Mouse (Mus musculus): Measurements from ENCODE around the gene Coro1a. TPM values are rescaled to one million over a fixed set of nuclear protein-coding genes. Genes with fewer than 3 reads are reported as not detected.
"Not testable (repeated sequence)": the region's sequence is repeated elsewhere in the genome, so short reads cannot be mapped to it uniquely, and the experiment has no call there.

Gene Coro1a
- total RNA-seq, 4 experiments from 2014 or later = 4.9 to 10.0 (median 6.2) TPM

DNA sequence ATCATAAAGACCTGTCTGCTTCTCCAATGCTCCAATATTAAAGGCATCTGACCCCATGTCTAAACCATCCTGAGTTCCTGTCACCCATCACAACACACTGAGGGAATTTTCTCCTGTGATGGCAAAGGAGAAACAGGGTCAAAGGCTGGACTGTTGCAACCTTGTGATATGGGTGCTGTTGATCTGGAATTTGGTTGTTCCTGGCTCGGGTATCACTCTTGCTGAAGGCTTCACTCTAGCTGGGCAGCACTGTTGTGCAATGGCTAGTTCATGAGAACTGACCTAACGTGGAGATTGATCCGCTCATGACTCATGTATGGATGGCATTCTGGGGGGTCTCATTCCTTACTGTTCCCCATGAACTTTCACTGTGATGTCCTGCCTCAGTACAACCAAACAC is 18.6 kb downstream of the Coro1a start:
- no peak for DNase-seq (ENCODE audit: low spot score)

DNA sequence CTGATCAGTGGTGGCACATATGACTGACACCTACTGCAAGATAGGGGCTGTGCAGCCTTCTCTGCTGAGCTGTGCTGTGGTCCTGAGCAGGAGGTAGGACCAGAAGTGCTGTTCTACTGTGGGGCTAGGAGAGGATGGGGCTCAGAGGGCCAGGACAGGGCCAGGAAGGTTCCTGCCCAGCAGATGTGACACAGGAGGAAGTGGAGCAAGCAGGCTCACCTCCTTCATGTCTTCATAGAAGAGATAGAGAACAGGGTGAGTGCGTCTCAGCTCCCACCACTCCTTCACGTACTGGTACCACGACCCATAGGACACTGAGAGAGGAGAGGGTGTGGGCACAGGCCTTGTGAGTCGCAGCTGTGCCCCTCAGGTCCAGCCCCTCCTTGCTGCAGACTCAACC is 19.4 kb downstream of the Coro1a start:
- not testable (repeated sequence) for DNase-seq (ENCODE audit: low spot score)

DNA sequence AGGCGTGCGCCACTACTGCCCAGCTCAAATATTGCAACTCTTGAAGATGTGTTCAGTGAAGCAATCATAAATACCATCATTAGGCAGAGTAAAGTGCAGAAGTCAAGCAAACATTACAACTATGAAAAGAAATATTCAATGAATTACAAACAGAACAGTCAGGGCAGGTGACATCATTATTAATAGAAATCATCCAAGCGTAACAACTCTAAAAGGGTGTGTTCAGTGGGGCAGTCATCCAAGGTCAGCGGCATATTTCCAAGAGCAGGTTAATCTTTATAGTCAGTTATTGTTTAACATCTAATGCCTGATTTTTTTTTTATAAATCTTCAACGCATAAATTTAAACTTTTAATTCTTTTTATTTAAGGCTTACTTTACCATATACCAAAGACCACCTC is 26.4 kb downstream of the Coro1a start:
- DNase-seq (ENCODE audit: low spot score) = no peak

DNA sequence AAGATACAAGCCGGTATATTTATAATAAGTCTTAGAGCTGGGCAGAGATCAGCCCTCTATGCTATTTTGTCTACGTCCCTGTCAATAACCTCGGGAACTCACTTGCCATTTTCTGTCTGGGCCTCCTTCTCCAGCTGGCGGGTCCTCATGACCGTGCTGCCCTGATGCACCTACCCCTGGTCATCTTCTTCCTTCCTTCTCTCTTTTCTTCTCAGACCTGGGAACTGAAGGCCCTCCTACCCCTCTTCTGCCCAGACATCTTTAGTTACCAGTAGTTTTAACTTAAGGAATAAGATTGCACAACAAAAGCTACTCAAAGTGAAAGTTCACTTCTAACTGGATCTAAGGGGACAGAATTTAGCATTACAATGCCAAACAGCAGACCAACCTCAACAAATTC is 27.9 kb downstream of the Coro1a start:
- DNase-seq (ENCODE audit: low spot score) = no peak

DNA sequence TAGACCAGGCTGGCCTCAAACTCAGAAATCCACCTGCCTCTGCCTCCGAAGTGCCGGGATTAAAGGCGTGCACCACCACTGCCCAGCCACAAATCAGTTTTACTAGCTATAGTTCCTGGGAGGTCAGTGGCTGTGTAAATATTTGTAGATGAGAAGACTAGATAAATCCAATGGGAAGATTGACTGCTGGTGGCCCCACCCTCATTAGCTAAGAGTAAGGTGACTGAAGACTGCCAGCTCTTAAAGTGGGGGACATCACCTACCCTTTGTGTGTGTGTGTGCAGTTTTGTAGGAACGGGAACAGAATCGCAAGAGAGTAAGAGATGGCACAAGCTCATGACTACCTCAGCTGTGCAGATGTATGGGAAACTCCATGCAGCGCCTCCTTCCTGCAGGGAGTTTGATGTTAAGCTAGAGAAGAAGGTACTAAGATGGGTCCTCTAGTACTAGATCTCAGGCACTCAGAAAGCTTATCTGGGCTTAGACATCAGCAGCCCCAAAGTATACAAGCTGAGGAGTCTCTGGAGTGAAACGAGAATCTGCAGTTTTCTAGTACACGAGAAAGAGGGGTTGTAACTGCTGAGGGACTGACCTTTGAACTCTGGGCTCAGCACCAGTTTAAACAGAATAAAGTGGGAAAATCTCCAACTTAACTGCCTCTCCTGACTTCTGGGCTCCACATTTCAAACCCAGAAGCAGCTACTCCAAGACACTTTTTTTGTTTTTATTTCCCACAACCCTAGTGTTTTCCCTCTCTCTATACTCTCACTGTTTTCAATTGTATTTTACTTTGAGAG is 28.8 kb downstream of the Coro1a start:
- DNase-seq (ENCODE audit: low spot score) = no peak

DNA sequence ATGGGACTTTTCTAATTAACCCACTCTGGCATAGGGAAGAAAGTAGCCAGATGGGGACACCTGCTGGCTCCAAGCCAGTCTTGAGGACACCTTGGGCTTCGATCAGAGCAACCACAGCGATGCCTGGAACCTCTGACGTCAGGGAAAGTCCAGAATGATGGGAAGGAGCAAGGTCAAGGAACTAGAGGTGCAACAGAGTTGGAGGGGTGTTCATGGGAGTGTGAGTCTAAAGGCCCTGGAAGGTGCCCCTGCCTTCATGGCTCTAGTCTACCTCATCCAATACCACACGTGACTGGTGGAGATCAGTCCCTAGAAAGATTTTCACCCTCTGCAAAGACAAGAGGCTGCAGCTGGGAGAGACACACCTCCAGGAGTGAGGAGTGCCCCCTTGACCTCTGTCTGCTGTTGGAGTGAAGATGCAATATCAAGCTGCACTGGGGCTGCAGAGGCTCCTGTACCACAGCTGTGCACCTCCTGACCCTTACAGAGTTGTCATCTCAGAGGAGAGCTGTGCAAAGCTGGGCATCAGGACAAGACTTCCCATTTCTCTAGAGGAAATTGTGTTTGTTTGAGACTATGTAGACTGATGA is 30.9 kb downstream of the Coro1a start:
- no peak for DNase-seq (ENCODE audit: low spot score)

DNA sequence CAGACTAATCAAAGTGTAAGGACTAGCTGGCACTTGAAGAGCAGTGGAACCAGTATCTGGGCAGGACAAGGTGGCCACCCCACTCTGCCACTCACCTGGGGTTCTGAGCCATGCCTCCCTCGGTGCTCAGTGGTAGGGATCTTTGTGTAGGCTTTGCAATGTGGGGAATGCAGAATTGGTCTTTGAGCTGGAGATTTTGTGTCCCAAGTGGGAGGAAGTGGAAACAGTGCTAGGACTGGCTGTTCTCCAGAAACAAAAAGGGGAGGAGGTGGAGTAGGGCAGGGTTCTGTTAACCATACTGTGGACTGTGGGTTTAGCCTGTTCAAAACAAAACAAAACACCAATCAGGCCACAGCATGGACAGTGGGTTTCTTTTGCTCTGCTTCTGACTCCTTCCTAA is 31.4 kb downstream of the Coro1a start, which contains the start of gene Sult1a1:
TSS of gene Sult1a1 (minus strand) at position 226 of the 400 bp plus-strand sequence.
- peak; percentile 94 for DNase-seq (ENCODE audit: low spot score)

DNA sequence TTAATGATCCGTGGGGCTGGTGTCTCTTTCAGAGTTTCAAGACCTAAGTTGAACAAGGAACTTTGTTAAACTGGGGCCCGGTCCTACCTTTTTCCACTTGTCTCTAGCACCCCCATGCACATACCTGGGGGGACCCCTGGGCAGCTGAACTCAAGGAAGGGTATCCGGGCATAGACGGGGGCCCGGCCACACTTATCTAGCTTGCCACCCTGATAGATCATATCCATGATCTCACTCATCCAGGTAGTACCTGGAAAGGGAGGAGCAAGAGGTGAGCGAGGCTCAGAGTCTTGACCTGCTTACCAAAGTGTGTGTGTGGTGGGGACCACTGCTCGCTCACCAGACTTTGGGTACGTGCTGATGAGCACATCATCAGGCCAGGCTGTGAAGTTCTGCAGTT is 32.5 kb downstream of the Coro1a start:
- no peak for DNase-seq (ENCODE audit: low spot score)

DNA sequence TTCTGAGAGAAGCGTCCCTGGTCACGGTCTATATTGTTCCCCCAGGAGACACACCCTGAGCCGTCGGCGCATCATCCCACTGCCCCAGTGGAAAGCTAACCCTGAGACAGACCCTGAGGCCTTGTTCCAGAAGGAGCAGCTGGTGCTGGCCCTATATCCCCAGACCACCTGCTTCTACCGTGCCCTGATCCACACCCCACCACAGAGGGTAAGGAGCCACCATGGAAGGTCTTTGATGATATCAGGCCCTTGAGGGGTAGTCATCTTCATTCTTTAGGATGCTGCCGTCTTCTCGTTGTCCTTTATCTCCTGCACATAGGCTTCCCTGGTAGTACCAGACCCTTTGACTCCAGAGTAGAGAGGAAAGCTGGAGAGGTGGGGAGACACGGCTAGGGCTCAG is 35.5 kb downstream of the Coro1a start:
- no peak for DNase-seq (ENCODE audit: low spot score)

DNA sequence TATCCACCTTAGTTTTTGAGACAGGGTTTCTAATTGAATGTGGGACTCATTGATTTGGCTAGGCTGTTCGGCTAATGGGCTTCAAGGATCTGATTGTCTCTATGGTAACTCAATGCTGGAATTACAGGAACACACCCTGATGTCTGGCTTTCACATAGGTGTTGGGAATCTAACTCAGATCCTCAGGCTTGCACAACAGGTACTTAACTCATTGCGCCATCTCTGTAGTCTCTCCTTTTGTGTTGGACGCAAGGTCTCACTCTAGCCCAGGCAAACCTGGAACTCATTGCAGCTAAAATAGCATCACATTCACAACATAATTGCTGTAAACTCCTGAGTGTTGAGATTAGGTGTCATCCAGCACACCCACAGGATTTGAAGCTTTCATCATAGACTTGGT is 37.4 kb downstream of the Coro1a start:
- no peak for DNase-seq (ENCODE audit: low spot score)

DNA sequence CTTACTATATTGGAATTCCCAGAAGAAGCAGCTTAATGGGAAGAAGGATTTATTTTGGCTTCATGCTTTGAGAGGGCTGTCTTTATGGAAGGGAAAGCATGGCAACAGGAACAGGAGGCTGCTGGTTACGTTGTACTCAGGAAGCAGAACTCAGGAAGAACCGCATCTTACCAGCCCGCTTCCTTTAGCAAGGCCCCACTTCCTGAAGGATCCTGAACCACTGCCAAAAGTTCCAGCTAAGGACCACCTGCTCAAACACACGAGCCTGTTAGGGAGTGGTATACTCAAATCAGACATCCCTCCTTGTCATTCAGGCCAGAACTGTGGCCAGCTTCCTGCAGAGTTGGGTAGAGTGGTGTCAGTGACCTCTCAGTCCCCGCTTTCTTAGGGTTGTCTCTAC is 39.1 kb downstream of the Coro1a start:
- DNase-seq (ENCODE audit: low spot score) = no peak

DNA sequence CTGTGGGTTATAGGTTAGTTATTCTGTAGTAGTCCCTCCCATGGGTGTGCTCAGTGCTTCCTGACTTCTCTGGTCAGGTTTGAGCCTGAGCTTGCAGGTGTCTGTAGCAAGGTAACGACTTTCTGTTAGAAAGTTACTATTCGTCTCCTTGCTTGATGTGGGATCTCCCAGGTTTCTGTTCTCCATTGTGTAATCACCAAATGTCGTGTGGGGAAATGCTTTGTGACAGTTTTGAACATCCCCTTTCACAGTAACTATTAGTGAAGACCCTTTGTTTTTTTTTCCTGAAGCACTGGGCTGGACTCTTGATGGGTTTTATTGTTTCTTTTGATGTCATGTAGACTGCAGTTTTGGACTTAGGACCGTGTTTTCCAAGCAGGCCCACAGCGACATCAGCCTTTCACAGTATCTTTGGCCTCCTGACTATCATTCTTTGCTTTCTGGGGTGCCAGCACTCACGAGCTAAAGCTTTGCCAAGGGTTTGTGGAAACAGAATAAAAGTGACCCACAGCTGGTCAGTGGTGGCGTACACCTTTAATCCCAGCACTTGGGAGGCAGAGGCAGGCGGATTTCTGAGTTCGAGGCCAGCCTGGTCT is 40.0 kb downstream of the Coro1a start:
- no peak for DNase-seq (ENCODE audit: low spot score)

DNA sequence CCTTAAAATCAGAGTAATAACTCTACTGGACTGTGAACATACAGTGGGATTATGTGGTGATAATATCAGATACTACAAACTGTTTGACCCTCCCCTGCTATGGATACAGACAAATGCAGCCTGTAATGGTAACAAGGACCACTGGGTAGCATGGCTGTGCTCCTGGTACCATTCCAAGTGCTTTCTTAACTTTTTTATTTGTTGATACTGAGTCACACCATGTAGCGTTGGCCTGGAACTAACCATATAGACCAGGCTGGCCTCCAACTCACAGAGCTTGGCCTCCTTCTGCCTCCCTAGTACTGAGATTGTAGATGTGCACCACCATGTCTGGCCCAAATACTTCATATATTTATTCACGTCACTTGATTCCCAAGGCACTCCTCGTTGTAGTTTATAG is 42.3 kb downstream of the Coro1a start:
- DNase-seq (ENCODE audit: low spot score) = peak; percentile 51

DNA sequence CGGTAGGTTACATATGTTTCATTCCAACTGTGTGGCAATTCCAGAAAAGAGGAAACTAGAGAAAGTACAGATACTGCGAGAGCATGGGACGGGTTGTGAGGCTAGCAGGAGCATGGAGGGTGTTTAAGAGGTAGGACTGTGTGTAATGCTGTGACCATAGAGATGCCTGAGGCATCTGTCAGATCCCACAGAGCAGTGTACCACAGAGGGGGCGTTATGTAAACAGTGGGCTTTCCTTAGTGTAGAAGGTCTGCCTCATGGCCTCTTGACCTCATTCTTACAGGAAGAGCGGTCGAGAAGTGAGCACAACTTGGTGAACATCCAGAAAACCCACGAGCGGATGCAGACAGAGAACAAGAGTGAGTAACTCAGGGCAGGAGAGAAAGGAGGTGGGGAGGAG is 43.9 kb downstream of the Coro1a start:
- DNase-seq (ENCODE audit: low spot score) = no peak

DNA sequence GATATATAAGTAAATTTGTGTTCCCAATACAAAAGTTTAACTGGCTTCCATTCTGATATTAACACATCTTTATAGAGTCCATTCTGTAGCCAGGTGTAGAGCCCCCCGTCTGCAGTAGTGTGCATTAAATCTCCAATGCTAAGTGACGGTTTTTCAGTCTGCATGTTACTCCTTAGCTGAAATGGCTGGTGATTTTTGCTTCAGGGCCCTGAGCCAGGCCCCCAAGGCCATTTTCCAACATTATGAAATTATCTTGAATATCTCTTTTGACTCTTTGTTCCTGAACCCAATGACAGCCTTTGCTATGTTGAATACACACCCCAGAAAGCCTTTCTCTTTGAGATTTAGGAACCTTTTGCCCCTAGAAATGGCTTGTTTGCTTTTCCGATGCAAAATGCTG is 47.8 kb downstream of the Coro1a start:
- no peak for DNase-seq (ENCODE audit: low spot score)

DNA sequence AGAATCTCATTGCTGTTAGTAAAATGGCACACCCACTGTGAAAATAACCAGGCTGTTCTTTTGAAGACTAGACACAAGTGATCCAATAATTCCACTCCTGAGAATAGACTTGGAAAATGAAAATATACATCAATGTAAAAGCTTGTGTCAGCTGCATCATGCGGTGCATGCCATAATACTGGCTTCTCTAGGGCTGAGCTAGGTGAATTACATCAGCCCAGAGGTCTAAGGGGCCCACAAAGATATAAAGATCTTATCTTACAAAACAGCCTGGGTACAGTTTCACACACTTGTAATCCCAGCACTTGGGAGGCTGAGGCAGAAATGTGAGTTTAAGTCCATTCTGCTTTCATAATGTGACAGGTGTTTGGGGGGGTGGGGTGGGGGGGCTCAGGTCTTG is 50.1 kb downstream of the Coro1a start:
- no peak for DNase-seq (ENCODE audit: low spot score)

DNA sequence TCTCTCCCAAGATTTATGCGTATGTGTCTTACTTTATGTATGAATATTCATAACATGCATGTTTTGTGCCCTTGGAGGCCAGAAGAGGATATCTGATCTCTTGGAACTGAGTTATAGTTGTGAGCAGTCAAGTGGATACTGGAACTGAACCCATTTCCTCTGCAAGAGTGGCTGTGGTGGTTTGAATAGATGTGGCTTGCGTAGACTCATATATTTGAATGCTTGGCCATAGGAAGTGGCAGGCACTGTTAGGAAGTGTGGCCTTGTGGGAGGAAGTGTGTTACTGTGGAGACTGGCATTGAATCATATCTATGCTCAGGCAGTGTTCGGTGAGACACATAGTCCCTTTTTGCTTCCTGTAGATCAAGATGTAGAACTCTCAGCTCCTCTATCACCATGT is 51.9 kb downstream of the Coro1a start:
- DNase-seq (ENCODE audit: low spot score) = no peak

DNA sequence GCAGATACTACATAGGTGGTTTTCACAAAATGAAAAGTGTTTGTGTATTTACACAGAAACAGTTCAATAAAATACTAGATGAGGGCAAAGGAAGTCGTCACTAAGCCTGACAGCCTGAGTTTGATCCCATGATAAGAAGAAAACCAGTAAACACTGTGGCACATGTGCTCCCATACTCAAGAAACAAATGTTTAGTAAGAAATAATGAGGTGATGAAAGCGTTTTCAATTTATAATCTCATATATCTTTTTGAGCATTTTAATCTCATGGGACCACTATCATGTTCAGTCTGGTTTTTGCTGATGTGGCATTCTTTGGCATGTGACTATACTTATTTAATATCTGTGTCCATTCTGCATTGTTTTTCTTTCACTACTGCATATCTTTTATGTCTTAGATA is 53.6 kb downstream of the Coro1a start:
- DNase-seq (ENCODE audit: low spot score) = no peak

DNA sequence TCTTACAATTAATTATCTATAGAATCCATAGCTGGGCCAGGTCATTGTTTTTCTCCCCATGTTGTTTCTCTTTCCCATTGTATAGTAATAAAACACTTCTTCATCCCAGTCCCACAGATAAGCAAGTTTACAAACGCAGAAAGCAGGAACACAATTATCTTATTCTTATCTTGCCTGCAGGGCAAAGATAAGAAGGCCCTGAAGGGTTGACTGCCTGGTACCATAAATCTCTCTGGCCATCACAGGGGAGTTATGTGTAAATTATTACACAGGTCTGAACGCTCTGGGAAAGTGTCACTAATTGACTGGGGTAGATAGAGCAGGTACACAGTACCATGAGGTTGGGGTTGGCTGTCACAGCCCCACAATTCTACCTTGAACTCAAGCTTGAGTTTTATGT is 56.7 kb downstream of the Coro1a start:
- DNase-seq (ENCODE audit: low spot score) = no peak
